Mouse (Mus musculus) regulatory T cell (primary cell): Measurements from ENCODE around the gene Olfr1242.

Experiments
- in situ Hi-C: fragments of 300-600 bp; cut with MboI, MseI; formaldehyde crosslinking; loops from one replicate; pipeline ENCODE4 v1.15.1; 2025; ENCODE audit warnings: high pct_unique_total_duplicates

The Olfr1242 gene

GRCm38 (mm10) chr2:89498235-89498634, at the start of gene Olfr1242:
Gene Olfr1242 (minus strand): TSS chr2:89498335.
- in situ Hi-C loops: no loop called here

GRCm38 (mm10) chr2:89544516-89544915, 46.4 kb upstream of the Olfr1242 start:
- in situ Hi-C loops: no loop called here

GRCm38 (mm10) chr2:89539923-89540322, 41.8 kb upstream of the Olfr1242 start:
- in situ Hi-C loops: no loop called here

GRCm38 (mm10) chr2:89531387-89531786, 33.3 kb upstream of the Olfr1242 start, which contains the start of gene Olfr1243:
Gene Olfr1243 (minus strand): TSS chr2:89531487.
- in situ Hi-C loops: no loop called here

GRCm38 (mm10) chr2:89487026-89487425, 11.1 kb downstream of the Olfr1242 start, which contains the start of gene Olfr1241:
Gene Olfr1241 (minus strand): TSS chr2:89487126.
- in situ Hi-C loops: no loop called here

DNA sequence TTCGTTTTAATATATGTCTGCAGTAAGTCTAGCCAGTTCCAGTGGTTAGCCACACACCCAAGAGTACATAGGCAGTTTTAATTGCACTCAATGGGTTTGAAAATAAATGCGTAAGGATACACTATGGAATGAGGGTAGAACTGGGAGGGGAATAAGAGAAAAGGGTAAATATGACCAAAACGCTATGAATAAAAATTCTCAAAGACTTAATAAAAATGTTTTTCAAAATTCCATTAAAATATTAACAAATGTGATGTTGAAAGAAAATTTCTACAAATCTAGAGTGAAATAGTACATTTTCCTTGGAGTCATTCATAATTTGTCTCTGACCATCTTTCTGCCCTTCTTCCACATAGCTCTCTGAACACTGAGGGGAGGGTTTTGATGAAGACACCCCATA, 55.2 kb downstream of the Olfr1242 start, which contains the start of gene Olfr1240:
Gene Olfr1240, minus strand, starts transcription at position 101 of the 400 bp plus-strand sequence.
- in situ Hi-C loops: no loop called here
